Mouse (Mus musculus): Measurements from ENCODE around the gene Pam.

Pam gene

GRCm38 (mm10) chr1:98080431-98080830 lies 15.0 kb downstream of the Pam start:
- DNase-seq (ENCODE audit: low spot score in 2 of 2), result no peak

GRCm38 (mm10) chr1:98079640-98080039 lies 15.8 kb downstream of the Pam start:
- DNase-seq (ENCODE audit: low spot score in 2 of 2), result no peak

DNA sequence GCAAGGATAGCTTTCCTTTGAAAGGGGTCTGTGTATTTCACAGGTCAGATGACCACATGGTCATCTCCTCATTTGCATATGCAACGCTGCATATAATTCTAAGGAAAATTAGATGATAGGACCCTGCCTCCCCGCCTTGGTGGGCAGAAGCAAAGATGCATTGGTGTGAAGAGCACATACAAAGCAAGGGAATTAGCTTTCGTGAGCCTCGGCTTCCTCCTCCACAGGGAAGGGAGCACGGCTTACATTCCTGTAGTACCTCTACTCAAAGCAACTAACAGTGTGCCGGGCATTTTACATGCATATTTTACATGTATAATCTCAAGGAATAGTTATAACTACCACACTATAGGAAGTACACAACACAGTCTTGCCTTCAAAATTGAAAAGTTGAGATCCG lies 16.7 kb downstream of the Pam start:
- DNase-seq (ENCODE audit: low spot score in 2 of 2), result no peak

- DNase-seq (ENCODE audit: low spot score in 2 of 2), result no peak
Observed at GRCm38 (mm10) chr1:98073826-98074225, 21.6 kb downstream of the Pam start.

- DNase-seq (ENCODE audit: low spot score in 2 of 2), result no peak
Observed at GRCm38 (mm10) chr1:98073127-98073526, 22.3 kb downstream of the Pam start.

GRCm38 (mm10) chr1:98072045-98072444 lies 23.4 kb downstream of the Pam start:
- peak in 1 of 2 experiments; percentile 40 for DNase-seq (ENCODE audit: low spot score in 2 of 2)

GRCm38 (mm10) chr1:98071436-98071835 lies 24.0 kb downstream of the Pam start:
- DNase-seq (ENCODE audit: low spot score in 2 of 2), result no peak

GRCm38 (mm10) chr1:98070743-98071325 lies 24.6 kb downstream of the Pam start:
- DNase-seq (ENCODE audit: low spot score in 2 of 2), result no peak

GRCm38 (mm10) chr1:98068177-98068576 lies 27.3 kb downstream of the Pam start:
- no peak for DNase-seq (ENCODE audit: low spot score in 2 of 2)

- DNase-seq (ENCODE audit: low spot score in 2 of 2), result no peak
Observed at GRCm38 (mm10) chr1:98062074-98062473, 33.4 kb downstream of the Pam start.

DNA sequence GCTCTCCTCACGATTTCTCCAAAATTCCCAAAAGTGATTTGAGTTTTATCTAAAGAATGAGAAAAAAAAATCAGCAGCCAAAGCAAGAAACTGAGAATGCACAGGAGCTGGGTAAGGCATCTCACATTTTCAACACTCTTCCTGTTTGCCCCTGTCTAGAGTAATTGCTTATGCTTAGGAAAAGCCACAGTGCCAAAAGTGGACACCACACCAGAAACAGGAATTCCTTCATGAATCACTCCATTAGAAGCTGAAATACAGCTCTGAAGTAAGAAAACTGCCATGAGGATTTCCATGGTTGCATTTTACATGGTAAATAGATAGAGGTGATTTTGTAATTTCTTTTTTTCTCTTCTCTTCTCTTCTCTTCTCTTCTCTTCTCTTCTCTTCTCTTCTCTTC lies 36.0 kb downstream of the Pam start:
- DNase-seq (ENCODE audit: low spot score in 2 of 2), result no peak

DNA sequence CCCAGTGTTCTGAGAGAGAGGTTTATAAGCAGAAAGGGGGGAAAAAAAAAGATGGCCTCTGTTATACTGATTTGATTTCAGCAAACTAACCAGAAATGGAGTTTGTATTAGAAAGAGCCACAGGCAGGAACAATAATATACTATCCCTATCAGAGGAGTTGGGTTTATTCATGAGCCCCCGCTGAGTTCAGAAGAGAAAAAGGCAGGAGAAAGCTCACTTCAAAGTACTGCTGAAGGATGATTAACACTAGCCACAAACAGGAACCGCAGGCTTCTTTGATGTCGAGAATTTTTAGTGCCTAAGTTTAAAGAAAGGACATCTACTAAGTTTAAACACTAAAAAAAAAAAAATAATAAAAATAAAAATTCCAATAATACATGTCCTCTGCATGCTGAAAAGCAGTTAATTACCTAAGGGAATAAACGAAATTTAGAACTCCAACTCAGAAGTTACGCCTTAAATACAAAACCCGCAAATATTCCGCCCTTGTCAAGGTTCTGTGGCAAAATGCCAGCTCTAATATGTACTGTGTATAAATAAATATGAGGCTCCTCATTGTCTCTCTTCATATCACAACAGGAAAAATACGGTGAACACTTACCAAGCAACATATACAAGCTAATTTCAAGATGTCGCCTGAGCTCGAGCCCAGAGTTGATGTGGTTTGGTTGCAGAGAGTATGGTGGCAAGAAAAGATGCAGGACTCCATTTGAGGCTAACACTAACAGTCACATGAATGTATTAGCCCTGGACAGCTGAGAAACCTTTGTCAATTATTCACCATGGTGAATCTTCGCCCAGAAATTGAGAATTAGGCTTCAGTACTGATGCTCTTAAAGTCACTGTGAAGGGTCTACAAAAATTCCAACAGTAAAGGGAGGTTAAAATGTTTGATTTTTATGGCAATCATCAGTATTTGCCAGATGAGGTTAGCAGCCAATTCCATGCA lies 38.2 kb downstream of the Pam start:
- DNase-seq (ENCODE audit: low spot score in 2 of 2), result no peak

- no peak for DNase-seq (ENCODE audit: low spot score in 2 of 2)
Observed at GRCm38 (mm10) chr1:98056277-98056676, 39.2 kb downstream of the Pam start.

GRCm38 (mm10) chr1:98055591-98055990 lies 39.9 kb downstream of the Pam start:
- no peak for DNase-seq (ENCODE audit: low spot score in 2 of 2)

- no peak for DNase-seq (ENCODE audit: low spot score in 2 of 2)
Observed at GRCm38 (mm10) chr1:98053994-98054393, 41.5 kb downstream of the Pam start.

GRCm38 (mm10) chr1:98053447-98053846 lies 42.0 kb downstream of the Pam start:
- DNase-seq (ENCODE audit: low spot score in 2 of 2), result no peak

DNA sequence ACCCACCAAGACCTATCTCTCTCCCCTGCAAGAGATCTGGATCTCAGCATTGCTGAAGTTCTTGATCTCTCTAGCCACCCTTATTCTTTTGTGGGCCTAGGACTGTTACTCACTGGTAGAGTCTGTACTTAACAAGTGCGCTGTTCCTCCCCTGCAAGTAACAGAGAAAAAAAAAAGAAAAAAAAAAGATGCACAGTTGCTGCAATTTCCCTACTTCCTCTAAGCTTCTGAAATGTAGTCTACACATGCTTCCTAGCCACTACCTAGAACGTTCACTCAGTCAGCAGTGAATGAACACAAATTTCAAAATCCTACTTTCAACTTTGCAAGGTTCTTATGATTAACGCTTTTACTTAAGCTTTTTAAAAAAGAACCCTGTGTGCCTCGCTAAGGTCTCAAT lies 42.7 kb downstream of the Pam start:
- DNase-seq (ENCODE audit: low spot score in 2 of 2), result no peak

GRCm38 (mm10) chr1:98051039-98051438 lies 44.4 kb downstream of the Pam start:
- DNase-seq (ENCODE audit: low spot score in 2 of 2), result no peak

DNA sequence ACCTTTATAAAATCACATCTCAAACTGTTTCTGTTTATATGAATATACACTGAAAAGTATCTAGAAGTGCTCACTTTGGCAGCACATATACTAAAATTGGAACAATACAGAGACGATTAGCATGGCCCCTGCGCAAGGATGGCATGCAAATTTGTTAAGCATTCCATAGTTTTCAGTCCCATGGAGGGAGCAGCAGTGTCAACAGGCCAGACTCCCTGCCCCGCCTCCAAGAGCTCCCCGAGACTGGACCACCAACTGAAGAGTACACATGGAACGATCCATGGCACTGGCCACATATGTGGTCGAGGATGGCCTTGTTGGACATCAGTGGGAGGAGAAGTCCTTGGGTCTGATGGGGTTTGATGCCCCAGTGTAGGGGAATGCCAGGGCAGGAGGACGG lies 45.7 kb downstream of the Pam start:
- no peak for DNase-seq (ENCODE audit: low spot score in 2 of 2)

- no peak for DNase-seq (ENCODE audit: low spot score in 2 of 2)
Observed at GRCm38 (mm10) chr1:98048218-98048801, 47.1 kb downstream of the Pam start.

GRCm38 (mm10) chr1:98047284-98048217 lies 47.9 kb downstream of the Pam start:
- no peak for DNase-seq (ENCODE audit: low spot score in 2 of 2)

- DNase-seq (ENCODE audit: low spot score in 2 of 2), result no peak
Observed at GRCm38 (mm10) chr1:98042425-98042824, 53.0 kb downstream of the Pam start.
